Mouse (Mus musculus) right cerebral cortex, adult 2 months (tissue): ENCODE results near the gene Utp11.

Experiments used
- DNase-seq, 2 experiments: peaks; one replicate each; pipeline ENCODE4 v3.0.0; 2021 to 2022; ENCODE audit warnings: low spot score in 2 of 2

Gene Utp11

GRCm38 (mm10) chr4:124704797-124705474 lies 11.5 kb upstream of the Utp11 start:
- DNase-seq = no peak

- no peak for DNase-seq
These were observed 10.7 kb upstream of the Utp11 start for GRCm38 (mm10) chr4:124703881-124704796.

DNA sequence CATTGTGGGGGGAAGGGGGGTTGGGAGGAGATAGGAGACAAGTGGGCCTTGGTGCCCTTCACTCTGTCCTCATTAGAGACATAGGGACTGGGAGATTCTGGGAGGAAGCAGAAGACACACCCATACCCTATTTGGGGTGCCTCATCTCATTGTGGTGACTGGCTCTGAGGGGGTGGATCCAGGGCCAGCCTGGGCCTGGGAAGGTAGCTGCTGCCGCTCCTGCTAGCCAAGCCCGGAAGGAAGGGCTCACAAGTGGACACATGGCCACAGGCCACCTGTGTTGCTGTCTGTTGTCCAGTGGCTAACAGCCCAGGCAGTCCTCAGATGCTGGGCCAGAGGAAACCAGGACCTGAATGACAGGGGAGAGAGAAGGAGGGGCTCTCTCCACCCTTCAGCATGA lies 10.0 kb upstream of the Utp11 start:
- DNase-seq = no peak

DNA sequence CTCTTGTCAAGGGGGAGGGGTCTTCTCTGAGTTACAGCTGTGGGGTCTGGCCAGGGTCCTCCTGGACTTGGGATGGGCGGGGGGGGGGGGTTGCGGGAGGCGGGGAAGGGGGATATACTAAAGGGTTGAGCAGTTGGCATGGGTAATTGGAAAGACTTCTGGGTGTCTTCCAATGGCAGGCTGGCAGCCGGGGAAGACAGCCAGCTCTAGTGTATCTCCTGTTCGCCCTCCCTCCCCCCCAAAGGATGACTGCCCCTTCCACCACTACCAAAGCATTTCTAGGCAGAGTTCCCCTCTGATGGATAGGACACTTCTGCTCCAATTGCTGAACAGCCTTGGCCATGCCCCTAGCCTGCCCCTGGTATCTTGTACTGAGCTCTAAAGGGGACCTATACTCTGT lies 8.5 kb upstream of the Utp11 start:
- no peak for DNase-seq

DNA sequence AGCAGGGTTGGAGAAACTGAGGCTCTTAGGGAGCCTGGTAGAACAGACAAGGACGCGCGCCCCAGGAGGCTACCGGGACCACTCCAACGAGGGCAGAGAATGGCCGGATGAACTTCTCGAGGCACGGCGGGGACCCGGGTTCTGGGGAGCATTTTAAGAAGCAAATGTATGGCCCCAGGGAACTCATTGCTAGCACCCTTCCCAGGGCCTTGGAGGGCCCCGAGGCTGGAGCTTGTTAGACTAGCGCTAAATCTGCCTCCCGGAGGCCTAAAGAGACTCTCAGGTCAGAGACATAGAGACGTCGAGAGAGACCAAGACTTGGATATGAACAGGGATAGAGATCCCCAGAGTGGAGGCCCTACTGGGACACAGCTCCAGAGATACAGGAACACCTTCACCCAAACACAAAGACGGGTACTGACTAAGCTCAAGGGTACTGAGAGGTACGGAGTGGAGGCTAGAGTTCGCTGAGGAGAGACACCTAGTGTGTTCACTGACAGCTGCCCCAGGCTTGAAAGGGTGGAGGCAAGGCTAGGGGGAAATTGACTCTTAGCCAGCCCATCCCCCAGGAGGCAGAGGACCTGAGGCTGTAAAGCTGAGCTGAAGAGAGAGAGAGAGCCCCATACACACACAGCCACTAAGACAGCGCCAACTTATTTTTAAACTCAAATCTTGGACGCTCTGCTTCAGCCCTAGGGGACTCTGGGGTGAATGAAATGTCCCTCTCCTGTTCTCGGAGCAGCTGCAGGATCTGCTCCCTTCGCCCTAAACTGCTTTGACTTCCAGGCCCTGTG lies 7.8 kb upstream of the Utp11 start:
- DNase-seq = no peak

- DNase-seq = no peak
These were observed 7.0 kb upstream of the Utp11 start, which contains the start of gene Fhl3 for GRCm38 (mm10) chr4:124700248-124700971. Gene Fhl3, plus strand, starts transcription at chr4:124700701.

DNA sequence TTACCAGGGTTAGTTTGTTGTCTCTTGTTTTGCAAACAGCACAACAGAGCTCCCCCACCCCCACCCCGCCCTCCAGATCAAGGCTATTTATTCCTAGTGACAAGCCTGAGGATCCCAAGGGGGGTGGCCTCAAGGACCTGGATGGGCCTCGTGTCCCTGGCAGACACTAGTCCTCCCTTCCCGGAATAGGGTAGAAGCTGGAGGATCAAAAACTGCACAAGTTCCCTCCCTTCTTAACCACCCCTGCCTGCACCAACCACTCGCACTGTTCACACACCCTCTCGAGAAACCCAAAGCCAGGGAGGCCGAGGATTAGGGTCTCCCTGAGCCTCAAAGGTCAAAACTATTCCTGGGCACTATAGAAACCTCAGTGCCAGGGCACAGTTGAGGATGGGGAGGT lies 6.4 kb upstream of the Utp11 start:
- DNase-seq = no peak

DNA sequence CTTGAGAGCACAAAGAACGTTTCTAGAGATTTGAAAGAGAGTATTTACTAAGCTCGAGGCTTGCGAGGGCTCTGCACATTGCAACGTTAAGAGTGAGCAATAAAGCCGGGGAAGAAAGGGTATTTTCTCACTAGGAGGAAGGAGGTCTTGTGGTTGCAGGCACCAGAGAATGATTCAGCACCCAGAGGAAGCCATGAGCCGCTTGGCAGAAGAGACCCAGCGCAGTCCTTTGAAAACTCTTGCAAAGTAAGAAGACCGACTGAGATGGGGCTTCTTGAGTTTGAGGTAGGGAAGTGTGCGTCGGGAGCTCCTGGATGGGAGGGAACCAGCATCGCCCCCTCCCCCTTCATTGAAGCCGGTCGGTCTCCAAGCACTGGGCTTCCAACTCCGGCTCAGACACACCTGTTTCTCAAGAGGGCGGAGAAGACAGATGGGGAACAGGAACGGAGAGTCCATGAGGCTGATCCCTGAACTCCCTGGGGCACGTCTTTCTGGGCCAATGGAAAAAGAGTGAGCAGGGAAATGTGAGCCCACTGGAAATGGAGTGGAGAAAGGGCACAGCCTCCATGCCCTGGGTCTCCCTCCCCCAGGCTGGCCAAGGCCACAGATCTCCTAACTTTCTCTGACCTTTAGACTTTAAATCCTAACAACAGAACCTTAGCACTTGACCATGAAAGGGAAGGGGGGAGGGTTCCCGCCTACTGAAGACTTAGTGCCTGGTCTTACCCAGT lies 2.6 kb upstream of the Utp11 start:
- DNase-seq = no peak

- no peak for DNase-seq
These were observed 1.2 kb upstream of the Utp11 start for GRCm38 (mm10) chr4:124694572-124694971.

- DNase-seq = no peak
These were observed 961 bp downstream of the Utp11 start for GRCm38 (mm10) chr4:124692416-124692861.

GRCm38 (mm10) chr4:124691455-124691854 lies 1.9 kb downstream of the Utp11 start:
- DNase-seq = no peak

DNA sequence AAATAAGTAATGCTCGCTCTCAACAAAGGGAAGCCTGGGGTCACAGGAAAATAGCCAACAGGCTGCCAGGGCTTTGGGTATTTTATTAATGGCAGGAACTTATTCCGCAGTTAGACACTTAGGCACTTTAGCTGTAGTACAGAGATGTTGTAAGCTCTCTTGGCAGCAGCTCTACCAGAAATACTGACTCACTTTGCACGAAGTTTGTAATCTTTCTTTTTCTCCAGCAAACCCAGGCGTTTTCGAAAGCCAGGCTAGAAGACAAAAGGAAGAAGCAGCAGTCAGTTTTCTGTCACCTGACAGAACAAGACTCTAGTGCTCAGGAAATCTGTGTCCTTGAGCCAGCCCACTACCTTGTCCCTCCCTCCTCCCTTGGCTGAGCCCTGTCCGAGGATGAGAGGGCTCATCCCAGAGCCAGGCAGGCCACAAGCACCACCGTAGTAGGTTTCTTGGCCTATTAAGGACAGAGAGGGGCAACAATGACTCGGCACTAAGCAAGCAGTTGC lies 7.5 kb downstream of the Utp11 start:
- no peak for DNase-seq

DNA sequence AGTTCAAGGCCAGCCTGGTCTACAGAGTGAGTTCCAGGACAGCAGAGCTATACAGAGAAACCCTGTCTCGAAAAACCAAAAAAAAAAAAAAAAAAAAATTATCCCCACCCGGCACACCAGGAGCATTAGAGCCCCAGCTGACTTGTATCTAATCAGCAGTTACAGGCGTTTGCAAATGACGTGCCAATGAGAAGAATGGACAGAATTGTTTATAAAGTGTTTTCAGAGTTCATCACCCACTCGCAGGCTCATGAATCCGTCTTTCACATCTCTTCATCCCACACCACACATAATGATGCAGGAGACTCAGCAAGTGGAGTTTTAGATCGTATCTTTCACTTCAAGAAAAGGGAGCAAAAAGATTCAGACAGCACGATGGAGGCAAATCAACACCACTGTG lies 7.9 kb downstream of the Utp11 start:
- no peak for DNase-seq

DNA sequence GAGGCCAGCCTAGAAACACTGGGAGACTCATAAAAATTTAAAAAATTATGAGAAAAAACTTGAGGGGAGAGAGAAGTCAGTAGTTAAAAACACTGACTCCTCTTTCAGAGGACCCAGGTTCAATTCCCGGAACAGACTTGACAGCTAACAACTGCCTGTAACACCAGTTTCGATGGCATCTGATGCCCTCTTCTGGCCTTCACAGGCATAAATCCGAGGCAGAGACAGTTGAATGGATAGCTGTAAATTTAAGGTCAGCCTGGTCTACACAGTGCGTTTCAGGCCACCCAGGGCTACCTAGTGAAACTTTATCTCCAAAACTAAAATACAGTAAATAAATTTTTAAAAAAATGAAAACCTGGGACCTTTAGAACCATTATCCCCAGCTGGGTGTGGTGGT lies 8.4 kb downstream of the Utp11 start:
- DNase-seq = no peak

DNA sequence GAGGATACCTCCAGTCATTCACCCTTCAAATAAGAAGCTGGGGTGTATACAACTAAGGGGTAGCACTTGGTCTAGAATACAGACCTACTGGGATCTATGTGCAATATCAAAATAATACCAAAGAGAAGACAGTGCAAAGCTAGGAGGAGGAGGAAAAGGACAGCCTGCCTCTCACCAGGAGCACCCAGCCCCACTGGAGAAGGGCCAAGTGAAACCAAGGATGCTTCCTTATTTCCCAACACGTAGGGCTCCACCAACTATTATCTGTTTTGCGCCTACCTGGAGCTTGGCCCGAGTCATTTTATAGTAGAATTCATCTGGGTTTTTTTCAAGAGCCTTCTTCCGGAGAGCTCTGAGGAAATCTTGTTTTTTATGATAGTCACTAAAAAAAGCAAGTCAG lies 9.9 kb downstream of the Utp11 start:
- no peak for DNase-seq

DNA sequence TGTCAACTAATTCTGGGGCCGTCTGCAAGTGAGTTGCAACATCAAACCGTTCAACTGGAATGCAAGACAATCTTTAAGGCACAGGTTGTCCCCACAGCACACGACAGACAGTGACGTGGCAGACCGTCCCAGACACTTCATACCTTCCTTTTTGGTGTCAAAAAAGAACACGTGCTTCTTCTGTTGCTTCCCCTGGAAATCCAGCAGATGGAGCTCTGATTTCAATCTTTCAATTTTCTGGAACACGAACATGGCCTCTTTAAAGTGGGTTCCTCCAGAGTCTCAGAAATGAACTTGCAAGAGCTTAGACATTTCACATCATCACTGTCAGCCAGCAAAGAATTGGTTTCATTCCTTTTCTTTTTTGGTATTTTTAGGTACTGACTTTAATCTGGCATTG lies 11.1 kb downstream of the Utp11 start:
- DNase-seq = no peak

- no peak for DNase-seq
These were observed 17.4 kb downstream of the Utp11 start for GRCm38 (mm10) chr4:124675958-124676357.

DNA sequence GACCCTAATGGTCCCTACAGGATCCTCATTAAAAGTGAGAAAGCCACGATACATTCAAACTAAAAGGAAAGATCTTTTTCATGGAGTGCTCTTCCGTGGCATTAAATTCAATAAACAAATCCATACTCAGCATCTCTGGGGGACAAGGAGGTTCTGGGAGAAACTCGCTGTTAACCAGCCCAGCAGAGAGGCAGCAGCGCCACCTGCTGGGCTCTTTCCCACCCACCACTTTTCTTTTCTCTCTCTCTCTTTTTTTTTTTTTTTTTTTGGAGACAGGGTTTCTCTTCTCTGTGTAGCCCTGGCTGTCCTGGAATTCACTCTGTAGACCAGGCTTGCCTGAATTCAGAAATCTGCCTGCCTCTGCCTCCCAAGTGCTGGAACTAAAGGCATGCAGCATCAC lies 18.4 kb downstream of the Utp11 start:
- peak; percentile 70 to 80 for DNase-seq

DNA sequence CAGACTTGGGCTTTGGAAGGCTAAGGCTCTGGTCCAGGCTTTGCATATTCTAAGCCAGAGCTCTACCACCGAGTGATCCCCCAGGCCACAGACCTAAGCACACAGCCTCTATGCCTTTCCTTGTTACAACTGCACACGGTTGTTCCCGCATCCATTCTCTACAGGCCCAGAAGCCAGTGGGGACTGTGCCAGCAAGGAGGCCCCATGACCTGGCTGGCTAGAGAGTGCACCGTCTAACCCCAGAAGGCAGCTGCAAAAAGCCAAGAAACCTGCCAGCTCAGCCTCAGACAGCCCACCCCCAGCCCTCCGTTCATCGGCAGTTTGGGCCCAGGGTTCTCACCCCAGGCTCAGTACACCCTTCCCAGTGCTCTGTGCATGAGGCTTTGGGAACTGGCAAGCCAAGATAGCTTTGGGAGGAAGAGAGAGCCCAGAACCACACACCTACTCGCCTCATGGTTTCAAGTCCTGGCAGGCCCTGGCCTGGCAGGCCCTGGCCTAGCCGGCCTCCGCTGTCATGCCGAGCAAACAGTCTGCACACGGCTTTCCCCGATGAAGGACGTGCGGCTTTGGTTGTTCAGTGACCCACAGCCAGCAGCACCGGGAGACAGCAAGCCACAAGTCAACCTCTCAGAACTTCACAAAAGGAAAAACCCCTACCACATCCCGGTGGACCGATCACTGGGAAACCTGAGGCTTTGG lies 18.9 kb downstream of the Utp11 start:
- no peak for DNase-seq
